Mouse (Mus musculus) small intestine, adult 2 months (tissue): ENCODE data around the gene Man2b2.

Source experiments
- CTCF ChIP-seq: fragments of 200-500 bp; IDR thresholded peaks from 2 replicates; pipeline ENCODE4 v1.5.1; 2012; ENCODE audit warnings: low read depth, mild to moderate bottlenecking, control low read depth, inconsistent platforms, low read length, moderate library complexity, mixed read lengths; ENCODE audit not compliant: insufficient replicate concordance, insufficient read length; ENCODE audit errors: extremely low read depth
- POLR2A ChIP-seq: fragments of 200-500 bp; IDR thresholded peaks from 2 replicates; pipeline ENCODE4 v1.6.1; 2012; ENCODE audit warnings: low read depth, mild to moderate bottlenecking, control low read depth, inconsistent platforms, low read length, moderate library complexity

- TF ChIP-seq CTCF (no peak), POLR2A (no peak)
Observed at GRCm38 (mm10) chr5:36878801-36879200, 48.3 kb upstream of the Man2b2 start.
